In the genomic region with DNA sequence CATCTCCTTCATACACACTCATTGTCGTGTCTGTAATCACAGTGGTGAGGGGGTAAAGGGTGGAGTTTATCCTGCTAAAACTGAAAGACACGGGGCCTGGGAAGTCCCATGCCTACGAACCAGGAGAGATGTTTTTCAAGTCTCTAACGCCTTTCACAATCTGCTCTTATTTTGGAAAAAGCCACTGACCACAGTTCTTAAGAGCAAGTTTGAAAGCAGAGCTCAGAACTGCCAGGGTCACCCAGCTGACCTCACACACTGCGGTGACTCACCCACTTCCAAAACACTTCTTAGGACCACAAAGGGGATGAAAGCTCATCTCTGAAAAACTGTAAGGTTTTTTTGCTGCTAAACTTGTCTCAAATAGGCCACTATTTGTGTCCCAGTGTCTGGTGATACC, we compare ENCODE assay signal across 22 mouse cellular contexts.
A peak's percentile ranks its signal among the peaks of the same experiment; 100 is the strongest.
DNase-seq lines count a peak whose midpoint lies in the region; ATAC-seq lines count a peak whose summit lies in the region.
"Had no signal": no experiment of that assay in that cellular context is flagged by ENCODE, and none has a peak within 500 bp of the region (broad histone marks: within the 10 kb centered on the region; RNA-seq: fewer than 3 reads in every experiment).

No protein-coding gene starts in this region.

- 0 out of 2 replicates have a peak, but pooled peaks have one; percentile 11 for ATAC-seq in common myeloid progenitor, adult 5-6 weeks (replicated peaks; ENCODE audit: low read depth, poor library complexity, severe bottlenecking)
- no peak for ATAC-seq in hindbrain, embryonic 13.5 days (ENCODE audit: low FRiP score)
- ATAC-seq: Patski had no signal

- H3K27me3 ChIP-seq in hindbrain, embryonic 13.5 days: no peaks in the 10 kb centered on the region
- H3K27me3 ChIP-seq: limb, embryonic 15.5 days; midbrain, embryonic 12.5 days; neural tube, embryonic 13.5 days; Patski had no signal

- peak; percentile 34 for DNase-seq in adrenal gland, postnatal 14 days
- DNase-seq in adrenal gland, adult 8-10 months: no peak
- DNase-seq in lung, postnatal 36 days: peak; percentile 24
- no peak for DNase-seq in lung, postnatal 25 days (ENCODE audit: low spot score)
- DNase-seq in kidney, postnatal 25 days: no peak
- no peak for DNase-seq in gastrocnemius, postnatal 4 days (ENCODE audit: low spot score in 2 of 2)
- DNase-seq: cerebellum, adult 18-20 months; cerebellum, postnatal 25 days; gastrocnemius, postnatal 14 days; kidney, adult 11 months; layer of hippocampus, postnatal 36 days; spleen, adult 18-20 months; thymus, postnatal 4 days had no signal

- no peaks in the 10 kb centered on the region for H3K4me1 ChIP-seq in hindbrain, embryonic 13.5 days (replicated peaks)
- H3K4me1 ChIP-seq: forebrain, embryonic 12.5 days; limb, embryonic 15.5 days; neural tube, embryonic 13.5 days had no signal

- 45% methylated on average over 5 of the region's 5 CpGs for WGBS in hindbrain, embryonic 13.5 days

- no peaks in the 10 kb centered on the region for H3K9me3 ChIP-seq in hindbrain, embryonic 13.5 days
- H3K9me3 ChIP-seq: heart, embryonic 10.5 days; limb, embryonic 15.5 days; midbrain, embryonic 12.5 days; neural tube, embryonic 13.5 days had no signal

- H3K9ac ChIP-seq in hindbrain, embryonic 13.5 days: no peak overlapping the region
- H3K9ac ChIP-seq: forebrain, embryonic 12.5 days; limb, embryonic 15.5 days; midbrain, embryonic 12.5 days; neural tube, embryonic 13.5 days had no signal

- H3K4me3 ChIP-seq in hindbrain, embryonic 13.5 days: no peak overlapping the region
- H3K4me3 ChIP-seq: forebrain, embryonic 12.5 days; heart, embryonic 10.5 days; hindbrain, embryonic 10.5 days; limb, embryonic 15.5 days; midbrain, embryonic 12.5 days; neural tube, embryonic 13.5 days had no signal

- no peak overlapping the region for H3K4me2 ChIP-seq in hindbrain, embryonic 13.5 days
- H3K4me2 ChIP-seq: forebrain, embryonic 12.5 days; limb, embryonic 15.5 days; midbrain, embryonic 12.5 days; neural tube, embryonic 13.5 days had no signal

- H3K27ac ChIP-seq in hindbrain, embryonic 13.5 days: no peak overlapping the region
- H3K27ac ChIP-seq: forebrain, embryonic 12.5 days; heart, embryonic 10.5 days; hindbrain, embryonic 10.5 days; limb, embryonic 15.5 days; midbrain, embryonic 12.5 days; neural tube, embryonic 13.5 days had no signal

- no peaks in the 10 kb centered on the region for H3K36me3 ChIP-seq in hindbrain, embryonic 13.5 days
- H3K36me3 ChIP-seq: forebrain, embryonic 12.5 days; heart, embryonic 10.5 days; hindbrain, embryonic 10.5 days; limb, embryonic 15.5 days; midbrain, embryonic 12.5 days; neural tube, embryonic 13.5 days had no signal

Comparison
In these comparisons a context has a peak if more than half of its experiments do, and no peak if none do; other contexts are left out.
1. DNase-seq: peak in adrenal gland, postnatal 14 days (single experiment) and lung, postnatal 36 days (single experiment); none in adrenal gland, adult 8-10 months (single experiment), lung, postnatal 25 days (single experiment), kidney, postnatal 25 days (0 of 2) and gastrocnemius, postnatal 4 days (0 of 2).